Mouse (Mus musculus) megakaryocyte, adult 5-6 weeks (primary cell): ENCODE results near the gene Rhbdl3. TPM values are rescaled to one million over a fixed set of nuclear protein-coding genes. Genes with fewer than 3 reads are reported as not detected.
A peak's percentile ranks its signal among the peaks of the same experiment; 100 is the strongest.
"Not testable (repeated sequence)": the region's sequence is repeated elsewhere in the genome, so short reads cannot be mapped to it uniquely, and the experiment has no call there.

Experiments used
- ATAC-seq: 2 replicates; pipeline ENCODE4 v1.8.0; 2016; ENCODE audit warnings: mild to moderate bottlenecking, inconsistent platforms; ENCODE audit not compliant: poor library complexity, severe bottlenecking
- total RNA-seq, 2 experiments: library from RNA; stranded (forward) in 1 of 2; stranded (reverse) in 1 of 2; fragments of 153-499, 151-499 nt in 1 of 2; fragments of 221-1000, 200-1000 nt in 1 of 2; gene quantifications; 2 replicates each; pipeline versions ENCODE4 v1.2.3 to v1.2.4; 2015 to 2017

The Rhbdl3 gene
- total RNA-seq, 2 experiments from 2014 or later: 0.11 to 1.5 TPM

DNA sequence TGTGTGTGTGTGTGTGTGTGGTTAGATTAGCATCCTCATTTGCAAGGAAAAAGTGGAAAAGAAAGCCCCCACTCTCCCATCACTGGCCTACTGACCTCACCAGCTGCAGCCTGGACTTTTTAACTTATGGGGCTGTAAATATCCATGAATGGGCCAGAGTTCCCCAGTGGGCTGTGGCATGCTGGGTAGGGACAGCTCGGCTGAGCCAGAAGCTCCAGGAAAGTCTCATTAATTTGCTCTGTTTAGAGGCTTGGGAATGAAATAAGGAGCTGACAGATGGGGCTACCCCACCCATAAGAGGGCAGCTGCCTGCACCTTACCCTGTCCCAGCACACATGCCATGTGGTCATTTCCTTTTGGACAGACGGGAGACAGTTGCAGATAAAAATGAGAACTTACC is 11.3 kb downstream of the Rhbdl3 start:
- no peak for ATAC-seq

DNA sequence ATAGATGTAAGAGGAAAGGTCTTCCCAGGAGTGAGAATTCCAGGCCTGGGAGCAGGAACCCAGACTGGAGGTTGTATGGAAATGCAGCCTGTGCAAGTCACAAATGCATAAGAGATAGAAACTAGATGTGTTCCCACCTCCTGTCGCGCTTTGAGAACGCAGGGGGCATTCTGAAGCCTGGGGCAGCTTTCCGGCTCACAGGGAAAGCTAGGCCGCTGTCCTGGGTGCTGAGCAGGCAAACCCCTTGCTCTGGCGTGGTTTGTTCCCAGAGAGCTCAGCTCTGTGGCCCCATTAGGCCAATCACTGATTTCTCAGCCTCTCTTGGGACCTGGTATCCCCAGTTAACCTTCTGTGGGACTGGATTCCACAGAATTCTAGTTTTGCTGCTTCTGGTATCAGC is 11.9 kb downstream of the Rhbdl3 start:
- ATAC-seq: no peak

DNA sequence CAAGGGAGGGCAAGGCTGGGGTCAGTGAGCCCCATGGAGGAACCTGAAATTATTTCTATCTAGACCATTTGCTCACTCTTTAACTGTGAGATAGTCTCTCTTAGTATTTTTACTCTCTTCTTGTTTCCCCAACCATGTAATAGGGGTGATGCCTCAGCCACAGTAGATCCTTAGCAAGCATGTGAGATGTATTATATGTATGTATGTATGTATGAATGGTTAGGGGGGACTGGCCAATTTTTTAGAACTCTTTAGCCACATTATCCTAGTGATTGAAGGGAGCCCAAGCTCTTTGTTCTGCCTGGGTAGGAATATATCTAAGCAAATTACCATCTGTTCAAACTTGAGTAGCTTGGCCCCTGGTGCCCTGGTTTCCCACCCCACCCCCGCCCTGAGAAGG is 12.8 kb downstream of the Rhbdl3 start:
- no peak for ATAC-seq

DNA sequence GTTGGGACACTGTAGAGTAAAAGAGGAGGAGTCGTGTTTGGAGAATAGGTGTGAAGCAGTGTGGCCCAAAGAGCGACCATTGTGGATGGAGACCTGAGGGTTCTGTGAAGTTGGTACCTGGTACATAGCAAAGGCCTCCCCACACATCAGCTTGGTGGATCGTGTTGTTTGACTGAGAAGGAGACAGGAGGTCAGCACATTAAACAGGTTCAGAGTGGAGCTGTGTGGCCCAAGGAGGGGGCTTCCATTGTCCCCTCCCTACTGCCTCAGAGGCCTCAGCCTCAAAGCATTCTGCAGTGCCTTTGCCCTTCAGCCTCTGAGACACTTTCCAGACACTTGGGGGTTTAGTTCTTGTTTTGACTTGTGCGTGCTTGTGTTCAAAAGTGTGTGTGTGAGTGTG is 13.2 kb downstream of the Rhbdl3 start:
- ATAC-seq: no peak

DNA sequence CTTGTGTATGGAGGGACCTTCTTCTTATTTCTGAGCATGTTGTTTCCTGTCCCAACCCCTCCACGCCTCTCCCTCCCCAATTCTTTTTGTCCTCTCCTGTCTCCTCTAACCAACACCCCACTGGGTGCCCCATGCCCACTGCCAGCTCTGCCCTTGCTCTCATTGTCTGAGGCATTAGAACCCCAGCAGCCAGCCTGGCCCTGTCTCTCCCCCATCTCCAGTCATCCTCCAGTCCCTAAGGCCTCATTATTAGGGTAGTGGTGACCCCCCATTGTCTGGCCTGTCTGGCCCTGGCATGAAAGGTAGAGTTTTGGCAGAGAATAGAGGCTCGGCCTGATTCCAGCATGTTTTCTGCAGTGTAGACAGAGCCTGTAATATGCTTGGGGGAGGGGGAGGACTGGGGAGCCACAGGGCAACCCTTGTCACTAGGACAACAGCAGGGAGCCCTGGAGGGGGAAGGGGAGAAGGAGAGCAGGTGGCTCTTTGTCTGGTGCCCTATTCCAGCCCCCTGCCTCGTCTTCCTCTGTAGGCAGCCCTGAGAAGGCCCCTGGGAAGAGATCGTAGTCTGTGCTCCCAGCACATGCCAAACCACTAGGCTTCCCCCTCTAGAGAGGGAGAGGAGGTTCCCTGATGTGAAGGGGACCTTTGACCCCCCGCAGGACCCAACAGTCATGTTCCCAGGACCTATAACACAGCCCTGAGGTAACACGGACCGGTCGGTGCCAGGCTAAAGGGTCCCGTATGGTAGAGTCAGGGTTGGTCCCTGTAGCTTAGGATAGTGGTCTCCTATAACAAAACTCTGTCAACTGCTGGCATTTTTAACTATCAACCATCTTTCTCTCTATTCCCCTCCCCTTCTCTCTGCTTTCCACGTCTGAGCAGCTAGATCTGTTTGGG is 15.3 kb downstream of the Rhbdl3 start:
- ATAC-seq: no peak

DNA sequence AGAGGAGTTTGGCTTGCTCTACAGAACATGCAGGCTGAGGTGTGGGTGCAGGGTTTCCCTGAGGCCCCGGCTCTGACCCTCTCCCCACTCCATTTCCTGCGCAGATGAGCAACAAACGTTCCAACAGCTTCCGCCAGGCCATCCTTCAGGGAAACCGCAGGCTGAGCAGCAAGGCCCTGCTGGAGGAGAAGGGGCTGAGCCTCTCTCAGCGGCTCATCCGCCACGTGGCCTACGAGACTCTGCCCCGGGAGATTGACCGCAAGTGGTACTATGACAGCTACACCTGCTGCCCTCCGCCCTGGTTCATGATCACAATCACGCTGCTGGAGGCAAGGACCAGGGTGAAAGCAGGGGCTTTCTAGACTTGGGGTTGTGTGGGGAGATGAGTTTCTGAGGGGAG is 22.5 kb downstream of the Rhbdl3 start:
- ATAC-seq: peak; percentile 68

DNA sequence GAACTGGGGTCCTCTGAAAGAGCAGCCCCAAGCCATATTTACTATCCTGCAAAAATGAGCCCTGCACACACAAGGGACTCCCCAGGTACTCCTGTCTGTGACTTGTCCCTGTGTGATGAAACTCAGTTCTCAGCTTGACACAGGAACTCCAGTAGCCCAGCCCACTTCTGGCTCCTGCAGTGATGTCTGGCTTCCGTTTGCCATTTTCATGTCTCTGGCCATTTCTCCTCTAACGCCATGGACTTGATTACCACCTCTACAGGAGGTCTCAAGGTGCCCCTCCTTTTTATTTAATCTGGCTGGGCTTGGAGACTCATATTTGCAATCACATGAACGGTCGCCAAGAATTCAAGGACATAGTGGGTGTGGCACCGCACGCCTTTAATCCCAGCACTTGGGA is 23.9 kb downstream of the Rhbdl3 start:
- no peak for ATAC-seq

DNA sequence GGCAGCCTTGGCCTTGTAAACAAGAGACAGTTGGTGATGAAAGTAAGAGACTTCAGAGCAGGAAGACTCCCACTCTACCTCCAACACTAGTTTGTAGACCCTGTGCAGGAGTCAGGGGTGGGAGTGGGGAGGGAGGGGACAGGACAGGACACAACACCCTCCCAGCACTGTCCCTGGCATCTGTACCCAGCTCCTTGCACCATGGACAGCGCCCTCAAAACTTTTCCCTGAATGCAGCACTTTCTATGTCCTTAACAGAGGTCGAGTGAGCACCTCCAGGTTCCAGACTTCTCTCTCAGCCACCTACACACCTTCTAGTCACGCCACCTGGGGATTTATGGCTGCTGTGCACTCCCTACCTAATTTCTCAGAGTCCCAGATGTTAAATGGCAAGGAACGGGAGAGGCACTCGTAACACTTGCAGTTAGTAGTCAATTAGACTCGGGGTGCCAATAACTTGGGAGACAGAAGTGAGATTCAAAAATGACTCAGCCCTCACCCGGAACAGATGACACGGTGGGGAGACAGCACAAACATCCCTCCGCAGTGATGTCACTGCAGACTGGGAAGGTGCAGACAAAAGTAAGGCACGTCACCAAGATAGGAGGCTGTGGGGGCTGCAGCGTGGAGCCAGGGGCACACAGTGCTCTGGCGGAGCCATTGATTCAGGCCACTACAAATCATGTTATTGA is 32.1 kb downstream of the Rhbdl3 start:
- ATAC-seq: no peak

DNA sequence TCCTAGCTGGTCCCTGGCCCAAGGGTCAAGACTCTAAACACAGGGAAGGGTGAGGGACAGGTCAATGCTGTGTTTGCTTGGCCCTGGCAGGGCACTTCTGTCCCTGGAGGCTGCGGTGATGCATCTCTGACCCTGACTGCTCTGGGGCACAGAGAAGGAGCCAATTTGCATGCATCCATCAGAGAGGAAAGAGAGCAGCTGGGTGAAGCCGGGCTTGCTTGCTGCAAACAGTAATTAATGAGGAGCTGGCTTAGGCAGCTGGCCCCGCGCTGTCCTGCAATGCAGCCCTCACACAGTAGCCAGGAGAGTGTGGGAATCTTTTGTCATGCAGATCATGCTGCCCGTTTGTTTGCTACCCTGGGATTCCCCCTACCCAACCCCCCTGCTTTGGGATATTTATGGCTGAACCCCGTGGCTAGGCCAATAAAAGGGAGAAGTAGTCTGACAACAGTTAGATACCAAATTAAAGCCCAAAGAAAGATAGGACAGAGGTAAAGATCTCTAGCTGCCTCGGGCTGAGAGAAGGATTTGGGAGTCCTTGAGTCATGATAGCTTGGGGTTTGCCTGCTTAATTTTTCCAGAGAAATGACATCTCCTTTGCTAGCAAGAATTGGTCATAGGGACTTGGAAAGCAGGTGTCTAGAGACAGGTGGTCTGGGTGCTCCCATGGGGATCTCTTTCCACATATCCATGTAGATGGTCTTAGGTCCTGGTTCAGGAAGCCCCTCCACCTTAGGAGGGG is 35.1 kb downstream of the Rhbdl3 start:
- ATAC-seq: no peak

DNA sequence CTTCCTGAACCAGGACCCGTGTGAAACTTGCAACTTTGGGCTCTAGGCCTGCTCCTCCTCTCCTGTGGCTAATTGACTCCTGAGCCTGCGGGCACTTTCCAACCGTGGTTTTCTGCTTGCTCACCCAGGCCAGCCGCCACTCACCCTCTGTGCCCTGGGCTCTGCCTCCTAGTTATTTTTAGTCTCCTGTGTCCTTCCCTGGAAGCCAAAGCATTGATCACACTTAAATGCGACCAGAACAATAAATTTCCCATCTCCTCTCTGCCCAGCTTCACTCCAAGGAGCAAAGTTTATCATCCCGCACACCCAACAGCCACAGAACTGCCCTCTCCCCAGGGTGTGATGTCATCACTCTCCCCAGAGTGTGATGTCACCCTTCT is 35.6 kb downstream of the Rhbdl3 start:
- no peak for ATAC-seq

DNA sequence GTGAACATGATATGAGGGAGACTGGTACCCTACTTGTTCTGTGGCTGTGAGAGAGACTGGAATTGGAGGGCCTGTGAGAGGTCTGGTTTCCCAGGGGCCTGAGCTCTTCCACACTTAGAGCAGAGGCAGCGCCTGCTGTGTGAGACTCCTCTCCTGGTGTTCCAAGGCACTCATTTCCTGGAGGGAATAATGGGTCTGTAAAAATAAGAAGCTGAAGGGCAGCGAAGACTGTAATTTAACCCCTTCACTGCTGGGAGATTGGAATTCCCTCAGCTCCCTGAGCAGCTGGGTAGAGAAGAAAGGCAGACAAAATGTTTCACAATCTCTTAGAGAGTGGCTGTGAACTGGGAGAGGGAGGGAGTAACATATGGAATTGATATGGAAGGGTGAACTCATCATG is 41.8 kb downstream of the Rhbdl3 start:
- no peak for ATAC-seq

DNA sequence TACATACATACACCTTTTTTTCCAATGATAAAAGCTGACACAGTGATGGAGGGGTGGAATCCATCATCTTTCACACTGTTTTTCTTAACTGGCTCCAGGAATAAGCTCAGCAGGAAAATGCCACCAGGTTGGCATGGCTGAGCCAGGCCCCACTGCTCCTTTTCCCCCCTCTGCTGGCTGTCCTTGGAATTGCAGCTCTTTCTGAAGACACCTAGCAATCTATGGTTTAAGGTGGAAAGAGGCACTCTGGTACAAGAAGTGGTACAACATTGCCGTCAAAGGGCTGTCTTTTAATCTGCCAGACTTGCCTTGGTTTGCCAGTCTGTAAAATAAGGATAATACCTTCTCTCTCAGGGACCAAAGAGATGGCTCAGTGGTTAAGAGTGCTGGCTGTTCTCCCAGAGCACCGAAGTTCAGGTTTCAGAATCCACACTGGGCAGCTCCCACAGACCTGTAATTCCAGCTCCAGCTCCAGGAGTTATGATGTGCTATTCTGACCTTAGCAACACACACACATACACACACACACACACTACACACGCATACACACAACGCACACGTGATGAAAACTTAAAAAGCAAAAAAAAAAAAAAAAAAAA is 51.2 kb downstream of the Rhbdl3 start:
- peak; percentile 80 for ATAC-seq

DNA sequence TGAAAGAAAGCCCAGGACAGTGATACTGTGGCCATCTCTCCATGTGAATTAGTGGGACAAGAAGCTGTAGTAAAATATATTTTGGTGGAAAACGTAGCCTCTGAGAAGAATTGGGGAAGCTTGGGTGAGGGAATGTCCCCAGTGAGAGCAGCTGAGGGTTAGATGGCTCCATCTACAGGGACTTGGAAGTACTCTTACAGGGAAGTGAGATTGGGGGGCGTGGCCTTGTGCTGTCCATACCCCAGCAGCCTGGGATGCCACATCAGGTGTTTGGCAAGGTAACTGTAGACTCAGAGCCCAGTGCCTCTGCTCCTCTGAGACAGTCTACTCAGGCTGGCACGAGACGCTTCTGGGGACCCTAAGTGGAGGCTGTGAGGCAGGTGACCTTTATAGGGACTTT is 54.1 kb downstream of the Rhbdl3 start:
- peak; percentile 56 for ATAC-seq

DNA sequence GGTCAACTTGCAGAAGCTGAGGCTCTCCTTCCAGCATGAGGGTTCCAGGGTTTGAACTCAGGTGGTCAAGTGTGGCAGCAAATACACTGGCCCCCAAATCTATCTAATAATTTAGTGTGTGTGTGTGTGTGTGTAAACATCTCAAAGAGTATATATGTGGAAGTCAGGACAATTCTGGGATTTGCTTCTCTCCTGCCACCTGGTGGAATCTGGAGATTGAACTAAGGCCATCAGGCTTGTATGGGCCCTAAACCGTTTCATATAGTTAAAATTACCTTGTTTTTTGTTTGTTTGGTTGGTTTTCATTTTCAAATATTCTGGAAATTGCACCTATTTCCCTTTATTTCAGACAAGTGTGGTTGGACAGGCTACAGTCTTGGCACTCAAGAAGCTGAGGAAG is 68.2 kb downstream of the Rhbdl3 start:
- no peak for ATAC-seq

DNA sequence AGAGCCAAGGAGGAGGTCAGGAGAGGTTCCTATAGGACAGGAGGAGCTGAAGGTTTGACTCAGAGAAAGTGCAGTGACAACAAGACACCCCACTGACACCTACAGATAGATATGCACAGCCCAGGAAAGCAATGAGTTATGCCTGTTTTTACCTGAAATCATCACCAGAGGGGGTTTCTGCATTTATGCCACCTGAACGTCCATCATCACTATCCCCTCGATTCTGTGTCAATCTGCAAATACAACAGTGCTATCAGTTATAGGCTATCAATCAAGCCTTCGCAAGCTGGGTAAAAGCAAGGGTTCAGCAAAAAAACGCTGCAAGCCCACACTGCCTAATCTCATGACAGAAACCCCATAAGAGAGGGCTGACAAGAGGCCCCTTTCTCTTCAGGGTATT is 75.9 kb downstream of the Rhbdl3 start:
- ATAC-seq: no peak

DNA sequence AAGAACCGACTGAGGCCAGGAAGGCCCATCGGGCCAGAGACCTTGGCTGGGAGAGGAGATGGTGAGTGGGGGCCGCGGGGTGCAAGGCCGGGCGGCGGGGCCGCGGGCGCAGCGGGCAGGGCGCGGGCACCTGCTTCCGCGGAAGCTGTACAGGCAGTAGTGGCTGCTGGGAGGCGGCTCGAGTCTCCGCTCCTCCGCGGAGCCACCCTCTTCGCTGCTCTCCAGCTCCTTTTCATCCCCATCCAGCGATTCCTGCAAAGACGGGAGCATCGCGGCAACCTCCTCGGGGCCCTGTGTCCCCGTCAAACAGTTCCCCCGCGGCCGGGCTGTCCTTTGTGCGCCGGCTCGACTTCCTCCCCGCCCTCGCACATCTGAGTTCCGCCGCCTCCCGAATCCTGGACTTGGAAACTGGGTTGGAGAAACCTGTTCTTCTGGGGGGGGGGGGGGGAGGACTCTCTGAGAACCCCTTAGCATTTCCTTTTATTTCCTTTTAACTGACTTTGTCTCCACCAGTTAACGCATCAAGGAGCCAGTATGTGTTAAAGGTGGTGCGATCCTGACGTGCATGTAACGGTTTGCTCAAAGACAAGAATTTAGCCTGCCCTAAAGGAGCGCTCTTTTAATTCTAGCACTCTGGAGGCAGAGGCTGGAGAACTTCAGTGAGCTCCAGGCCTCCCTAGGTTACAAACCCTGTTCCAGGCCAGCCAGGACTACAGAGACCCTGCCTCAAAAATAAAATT is 77.2 kb downstream of the Rhbdl3 start, which contains the start of gene 5730455P16Rik:
Gene 5730455P16Rik, minus strand, starts transcription at position 323 of the 740 bp plus-strand sequence.
- ATAC-seq: peak; percentile 92

DNA sequence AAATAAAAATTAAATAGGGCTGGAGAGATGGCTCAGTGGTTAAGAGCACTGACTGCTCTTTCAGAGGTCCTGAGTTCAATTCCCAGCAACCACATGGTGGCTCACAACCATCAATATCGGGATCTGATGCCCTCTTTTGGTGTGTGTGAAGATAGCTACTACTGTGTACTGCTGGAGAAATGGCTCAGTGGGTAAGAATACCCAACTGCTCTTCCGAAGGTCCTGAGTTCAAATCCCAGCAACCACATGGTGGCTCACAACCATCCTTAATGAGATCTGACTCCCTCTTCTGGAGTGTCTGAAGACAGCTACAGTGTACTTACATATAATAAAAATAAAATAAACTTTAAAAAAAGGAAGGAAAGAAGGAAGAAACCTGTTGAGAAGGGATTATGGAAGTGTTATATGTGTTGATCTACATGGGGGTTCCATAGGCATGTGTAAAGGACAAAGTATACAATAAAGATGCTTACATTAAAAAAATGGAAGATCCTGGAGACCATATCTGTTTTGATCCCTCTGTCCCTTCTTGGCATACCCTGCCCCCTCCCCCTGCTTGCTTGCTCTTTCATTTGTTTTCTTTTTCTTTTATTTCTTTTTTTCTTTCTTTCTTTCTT is 77.8 kb downstream of the Rhbdl3 start:
- ATAC-seq: not testable (repeated sequence)

DNA sequence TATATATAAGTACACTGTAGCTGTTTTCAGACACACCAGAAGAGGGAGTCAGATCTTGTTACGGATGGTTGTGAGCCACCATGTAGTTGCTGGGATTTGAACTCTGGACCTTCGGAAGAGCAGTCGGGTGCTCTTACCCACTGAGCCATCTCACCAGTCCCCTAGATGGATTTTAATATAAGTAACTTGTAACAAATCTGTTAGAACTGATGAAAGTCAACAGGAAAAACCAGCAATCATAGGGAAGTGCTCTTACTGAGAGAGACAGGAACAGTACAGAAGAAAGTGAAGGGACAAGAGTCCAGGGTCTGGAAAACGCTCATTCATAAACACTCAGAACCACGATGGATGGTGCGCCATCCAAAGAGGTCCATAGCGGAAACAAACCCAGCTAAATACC is 78.5 kb downstream of the Rhbdl3 start:
- ATAC-seq: not testable (repeated sequence)

DNA sequence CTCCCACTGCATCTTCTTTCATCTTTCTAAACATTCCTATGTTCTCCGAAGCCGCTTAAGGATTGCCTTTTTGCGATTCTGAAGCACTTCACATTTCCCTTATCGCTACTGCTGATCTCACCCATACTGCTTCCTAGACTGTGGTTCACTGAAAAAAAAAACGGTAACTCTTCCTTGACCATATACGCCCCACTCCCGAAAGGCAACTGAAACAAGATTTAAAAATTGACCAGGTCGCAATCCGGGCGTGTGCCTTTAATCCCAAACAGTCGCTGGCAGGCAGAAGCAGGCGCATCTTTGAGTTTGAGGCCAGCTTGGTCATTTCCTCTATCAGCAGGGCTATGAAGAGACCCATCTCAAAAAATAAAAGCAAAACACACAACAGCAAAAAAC is 81.9 kb downstream of the Rhbdl3 start:
- peak; percentile 29 for ATAC-seq

DNA sequence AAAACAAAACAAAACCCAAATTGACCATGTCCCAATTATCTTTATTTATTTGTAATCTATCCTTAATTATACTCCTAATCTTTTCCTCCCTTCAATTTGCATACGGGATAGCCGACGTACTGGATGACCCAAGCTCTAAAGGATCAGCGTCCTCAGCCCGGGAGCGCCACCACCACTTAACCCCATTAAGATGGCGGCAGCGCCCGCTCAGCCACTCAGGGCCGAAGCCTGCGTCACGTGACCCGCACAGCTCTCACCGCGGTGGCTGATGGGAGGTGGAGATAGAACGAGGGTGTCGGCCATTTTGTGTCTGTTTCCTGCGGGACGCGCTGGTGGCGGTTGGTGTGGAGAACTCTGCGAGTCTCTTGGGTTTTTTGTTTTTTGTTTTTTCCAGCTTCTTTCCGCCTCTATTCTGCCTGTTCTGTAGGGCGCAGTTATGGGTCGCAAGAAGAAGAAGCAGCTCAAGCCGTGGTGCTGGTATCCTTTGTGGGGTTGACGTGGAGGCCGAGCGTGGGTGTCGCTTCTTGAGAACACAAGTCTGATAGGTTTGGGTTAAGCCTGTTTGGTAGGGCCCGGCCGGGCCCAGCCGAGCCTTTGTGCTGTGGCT is 82.4 kb downstream of the Rhbdl3 start, which contains the start of gene Zfp207:
Gene Zfp207, plus strand, starts transcription at position 261 of the 607 bp plus-strand sequence.
- peak; percentile 95 for ATAC-seq
